Mouse (Mus musculus): ENCODE results near the gene Nlk.
"Not testable (repeated sequence)": the region's sequence is repeated elsewhere in the genome, so short reads cannot be mapped to it uniquely, and the experiment has no call there.

DNA sequence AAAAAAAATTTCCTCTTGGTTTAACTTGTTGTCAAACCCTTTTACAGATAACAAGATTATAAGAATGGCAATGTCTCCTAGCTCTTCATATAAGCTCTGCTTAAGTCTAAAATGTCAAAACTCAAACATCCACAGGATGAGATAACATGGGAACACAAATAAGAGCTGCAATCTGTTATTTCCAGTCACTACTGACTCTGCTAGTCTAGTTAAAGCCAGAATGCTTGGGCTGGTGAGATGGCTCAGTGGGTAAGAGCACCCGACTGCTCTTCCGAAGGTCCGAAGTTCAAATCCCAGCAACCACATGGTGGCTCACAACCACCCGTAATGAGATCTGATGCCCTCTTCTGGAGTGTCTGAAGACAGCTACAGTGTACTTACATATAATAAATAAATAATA is 123.1 kb downstream of the Nlk start:
- not testable (repeated sequence) for TF ChIP-seq CTCF, EP300 (IDR thresholded peaks at IDR 0.05; ENCODE audit: low read depth)
